Mouse (Mus musculus) thymus, adult 2 months (tissue): ENCODE measurements around the gene Kank3.

Experiments
- CTCF ChIP-seq: fragments of 200-500 bp; IDR thresholded peaks from 2 replicates; pipeline ENCODE4 v1.5.1; 2012; ENCODE audit warnings: mild to moderate bottlenecking, control low read depth, low read length, moderate library complexity, borderline replicate concordance; ENCODE audit not compliant: control insufficient read depth, poor library complexity, insufficient read depth; ENCODE audit errors: extremely low read depth
- POLR2A ChIP-seq: fragments of 200-500 bp; IDR thresholded peaks from 2 replicates; pipeline ENCODE4 v1.6.1; 2012; ENCODE audit warnings: mild to moderate bottlenecking, low read length, control low read depth, moderate library complexity; ENCODE audit not compliant: control insufficient read depth, poor library complexity, insufficient read depth; ENCODE audit errors: extremely low read depth

DNA sequence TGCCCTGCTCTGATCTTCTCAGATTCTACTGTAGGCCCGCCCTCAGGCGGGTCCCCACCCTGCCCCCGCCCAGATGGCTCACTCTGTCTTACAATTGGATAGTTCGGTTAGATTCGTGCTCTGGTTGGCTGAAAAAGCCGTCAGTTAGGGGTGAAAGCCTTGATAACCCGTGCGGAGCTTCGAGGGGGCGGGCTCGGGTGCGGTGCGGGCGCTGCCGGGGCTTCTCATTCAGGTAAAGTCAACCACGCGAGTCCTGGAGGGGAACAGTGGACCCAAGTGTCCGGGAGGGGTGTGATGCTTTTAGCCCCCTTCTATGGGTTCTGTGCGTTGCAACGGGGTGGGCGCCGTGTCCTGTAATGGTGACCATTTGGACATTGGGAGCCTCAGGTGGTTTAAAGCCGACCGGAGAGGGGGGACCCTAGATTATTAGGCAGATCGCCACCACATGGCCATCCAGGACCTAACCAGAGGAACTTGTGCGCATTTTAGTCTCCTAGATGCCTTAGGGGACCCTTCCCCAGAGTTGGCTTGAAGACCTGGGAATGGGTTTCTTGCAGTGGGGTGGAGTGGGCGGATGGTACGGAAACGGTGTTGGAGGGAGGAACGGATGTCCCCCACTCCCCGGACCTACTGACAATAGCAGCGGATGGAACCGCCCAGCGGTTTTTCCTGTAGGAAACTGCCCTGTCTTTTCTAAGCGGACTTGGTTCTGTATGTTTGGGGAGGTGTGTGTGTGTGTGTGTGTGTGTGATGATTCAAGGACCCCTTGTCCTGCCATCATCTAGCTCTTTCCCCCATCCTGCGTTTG, at the start of gene Kank3:
- TF ChIP-seq CTCF (no peak), POLR2A (no peak)
